ENCODE assay signal across 31 mouse cellular contexts in the genomic region with DNA sequence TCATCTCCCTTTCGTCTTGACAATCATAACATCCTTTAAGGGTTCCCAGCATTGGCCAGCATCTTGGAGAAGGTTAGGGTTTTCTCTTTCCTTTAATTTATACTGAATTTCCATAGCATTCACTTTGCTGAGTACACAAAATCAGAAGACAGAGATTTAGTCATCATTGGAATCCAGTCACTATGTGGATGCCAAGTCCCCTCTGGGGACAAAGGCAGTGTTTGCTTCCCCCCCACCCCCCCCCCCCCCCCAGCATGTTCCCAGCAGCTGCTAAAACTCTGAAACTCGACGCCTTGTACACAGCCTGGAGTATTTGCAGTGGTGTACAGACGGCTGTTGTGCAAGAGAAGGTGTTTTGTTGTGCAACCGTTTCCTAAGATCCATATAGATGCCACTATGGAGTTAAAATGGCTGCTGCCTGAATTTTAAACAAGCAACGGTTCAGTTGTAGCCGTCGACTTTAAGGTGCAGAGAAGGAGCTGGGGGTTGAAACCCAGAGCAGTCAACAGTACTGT. TPM values are rescaled to one million over a fixed set of nuclear protein-coding genes. Genes with fewer than 3 reads are reported as not detected.
DNase-seq lines count a peak whose midpoint lies in the region; ATAC-seq and TF ChIP-seq lines count a peak whose summit lies in the region.
"Had no signal": no experiment of that assay in that cellular context is flagged by ENCODE, and none has a peak within 500 bp of the region (broad histone marks: within the 10 kb centered on the region; RNA-seq: fewer than 3 reads in every experiment).

No protein-coding gene starts in this region.

- H3K4me3 ChIP-seq in heart, embryonic 12.5 days = no peak overlapping the region
- no peak overlapping the region for H3K4me3 ChIP-seq in liver, embryonic 16.5 days (ENCODE audit: low read depth, low read length)
- H3K4me3 ChIP-seq in lung, postnatal 0 days (ENCODE audit: low read depth, low read length) = no peak overlapping the region
- H3K4me3 ChIP-seq: embryonic facial prominence, embryonic 13.5 days; erythroblast, embryonic 14.5 days; gastrocnemius, adult 2 months; heart, embryonic 13.5 days; limb, embryonic 10.5 days; limb, embryonic 15.5 days; liver, embryonic 15.5 days; megakaryocyte, embryonic 14.5 days; midbrain, embryonic 12.5 days; neural tube, embryonic 13.5 days had no signal

- no peak overlapping the region for H3K4me2 ChIP-seq in heart, embryonic 12.5 days
- H3K4me2 ChIP-seq in liver, embryonic 16.5 days (ENCODE audit: low read depth, low read length) = no peak overlapping the region
- H3K4me2 ChIP-seq in lung, postnatal 0 days (replicated peaks; ENCODE audit: low read depth, low read length) = no peak overlapping the region
- H3K4me2 ChIP-seq: embryonic facial prominence, embryonic 13.5 days; heart, embryonic 13.5 days; hindbrain, embryonic 14.5 days; limb, embryonic 15.5 days; liver, embryonic 15.5 days; midbrain, embryonic 12.5 days; neural tube, embryonic 13.5 days had no signal

- H3K9me3 ChIP-seq in heart, embryonic 12.5 days (replicated peaks) = no peaks in the 10 kb centered on the region
- no peaks in the 10 kb centered on the region for H3K9me3 ChIP-seq in liver, embryonic 16.5 days (replicated peaks; ENCODE audit: control insufficient read depth, low read length)
- H3K9me3 ChIP-seq in lung, postnatal 0 days (ENCODE audit: low read length) = no peaks in the 10 kb centered on the region
- H3K9me3 ChIP-seq: embryonic facial prominence, embryonic 13.5 days; heart, embryonic 13.5 days; limb, embryonic 10.5 days; limb, embryonic 15.5 days; liver, embryonic 15.5 days; midbrain, embryonic 12.5 days; neural tube, embryonic 13.5 days had no signal

- no peak for ATAC-seq in heart, embryonic 12.5 days (ENCODE audit: insufficient number of reproducible peaks, low FRiP score)
- ATAC-seq in liver, embryonic 16.5 days (ENCODE audit: low read depth) = peak; percentile 58
- ATAC-seq in lung, postnatal 0 days = peak; percentile 67
- ATAC-seq: forebrain, embryonic 16.5 days; intestine, postnatal 0 days; Patski had no signal

- no peak for TF ChIP-seq EP300 in lung, postnatal 0 days (IDR thresholded peaks at IDR 0.05)

- H3K27me3 ChIP-seq in heart, embryonic 12.5 days (replicated peaks) = 0 out of 2 replicates have a peak, but pooled peaks cover 3% of the 10 kb centered on the region
- no peaks in the 10 kb centered on the region for H3K27me3 ChIP-seq in liver, embryonic 16.5 days (ENCODE audit: control insufficient read depth, insufficient read depth, low read depth, low read length)
- H3K27me3 ChIP-seq in lung, postnatal 0 days (replicated peaks; ENCODE audit: insufficient read depth, low read length) = no peaks in the 10 kb centered on the region
- H3K27me3 ChIP-seq: embryonic facial prominence, embryonic 13.5 days; heart, embryonic 13.5 days; limb, embryonic 15.5 days; liver, embryonic 15.5 days; megakaryocyte, embryonic 14.5 days; midbrain, embryonic 12.5 days; neural tube, embryonic 13.5 days had no signal

- peak; percentile 18 to 43 for DNase-seq in heart, adult 18-20 months
- DNase-seq in liver = no peak
- peak; percentile 69 for DNase-seq in lung, postnatal 0 days (ENCODE audit: low spot score)
- DNase-seq in lung, postnatal 25 days (ENCODE audit: low spot score) = no peak
- no peak for DNase-seq in spleen, adult 18-20 months
- DNase-seq: adrenal gland, postnatal 14 days; cerebellum, adult 11 months; cerebellum, adult 9-11 months; embryo, embryonic 11 days; gastrocnemius, adult 2 months; kidney, adult 9 months; kidney, postnatal 10 days; right cerebral cortex, postnatal 4 days; thymus, postnatal 4 days had no signal

- WGBS in heart, embryonic 12.5 days = 54% methylated on average over 8 of the region's 8 CpGs
- WGBS in liver, embryonic 16.5 days (ENCODE audit: insufficient replicate concordance) = 45% methylated on average over 8 of the region's 8 CpGs
- whole genome bisulfite sequencing in lung, postnatal 0 days = 31% methylated on average over 8 of the region's 8 CpGs

- TF ChIP-seq CTCF in lung, postnatal 0 days (IDR thresholded peaks at IDR 0.05) = no peak

- 0 out of 2 replicates have a peak, but pooled peaks cover 12% of the 10 kb centered on the region for H3K4me1 ChIP-seq in heart, embryonic 12.5 days (replicated peaks)
- H3K4me1 ChIP-seq in liver, embryonic 16.5 days (ENCODE audit: control insufficient read depth, low read depth, low read length) = no peaks in the 10 kb centered on the region
- H3K4me1 ChIP-seq in lung, postnatal 0 days (ENCODE audit: insufficient read depth, low read depth, low read length) = no peaks in the 10 kb centered on the region
- H3K4me1 ChIP-seq: liver, embryonic 15.5 days; megakaryocyte, embryonic 14.5 days had no signal

- no peak overlapping the region for H3K27ac ChIP-seq in heart, embryonic 12.5 days (ENCODE audit: poor library complexity, severe bottlenecking)
- H3K27ac ChIP-seq in liver, embryonic 16.5 days (ENCODE audit: low read length) = no peak overlapping the region
- H3K27ac ChIP-seq in lung, postnatal 0 days (ENCODE audit: low read length) = no peak overlapping the region
- H3K27ac ChIP-seq: embryonic facial prominence, embryonic 13.5 days; gastrocnemius, adult 2 months; hindbrain, embryonic 14.5 days; limb, embryonic 10.5 days; limb, embryonic 15.5 days; liver, embryonic 15.5 days; midbrain, embryonic 12.5 days; neural tube, embryonic 13.5 days had no signal

- H3K9ac ChIP-seq in heart, embryonic 12.5 days = no peak overlapping the region
- H3K9ac ChIP-seq in liver, embryonic 16.5 days (ENCODE audit: low read depth, low read length) = no peak overlapping the region
- H3K9ac ChIP-seq in lung, postnatal 0 days (replicated peaks; ENCODE audit: low read depth) = no peak overlapping the region
- H3K9ac ChIP-seq: embryonic facial prominence, embryonic 13.5 days; heart, embryonic 13.5 days; hindbrain, embryonic 14.5 days; limb, embryonic 15.5 days; liver, embryonic 15.5 days; midbrain, embryonic 12.5 days; neural tube, embryonic 13.5 days had no signal

- H3K36me3 ChIP-seq in heart, embryonic 12.5 days = no peaks in the 10 kb centered on the region
- H3K36me3 ChIP-seq in liver, embryonic 16.5 days (ENCODE audit: control insufficient read depth, insufficient read depth) = no peaks in the 10 kb centered on the region
- H3K36me3 ChIP-seq in lung, postnatal 0 days (ENCODE audit: insufficient read depth, low read length) = no peaks in the 10 kb centered on the region
- H3K36me3 ChIP-seq: embryonic facial prominence, embryonic 13.5 days; heart, embryonic 13.5 days; limb, embryonic 10.5 days; limb, embryonic 15.5 days; liver, embryonic 15.5 days; midbrain, embryonic 12.5 days; neural tube, embryonic 13.5 days had no signal

RNA-seq across cellular contexts. Expression of gene D930020B18Rik, which starts 24.3 kb away (rescaled TPM):
- total RNA-seq in heart, adult 18-20 months (2021) = not detected
- polyA plus RNA-seq in heart, embryonic 12.5 days (2016; fragmentation: Nextera tagmentation; extraction: Ambion mirVana) = 0.09 TPM in 1 of 2 replicates, not detected in the other
- 0.04 TPM in 1 of 2 replicates, not detected in the other for polyA plus RNA-seq in liver, embryonic 16.5 days (2015; fragmentation: Nextera tagmentation; extraction: Ambion mirVana)
- 0.44 and 0.48 TPM in 2 replicates for polyA plus RNA-seq in lung, postnatal 0 days (2015; fragmentation: Nextera tagmentation; extraction: Ambion mirVana)
- total RNA-seq: adrenal gland, postnatal 14 days; gastrocnemius, adult 2 months; hematopoietic stem cell, adult 5-6 weeks had no signal
- polyA plus RNA-seq: erythroblast, embryonic 14.5 days; gonadal fat pad, adult 2 months; heart, embryonic 13.5 days; liver, embryonic 15.5 days; midbrain, embryonic 12.5 days; Patski had no signal

RNA-seq across cellular contexts. Expression of gene Xpot, which starts 39.6 kb away (rescaled TPM):
- total RNA-seq in heart, adult 18-20 months (2021) = 10 to 100 TPM; 22.6 to 28.5 TPM
- polyA plus RNA-seq in heart, embryonic 12.5 days (2016; fragmentation: Nextera tagmentation; extraction: Ambion mirVana) = 43.7 and 47.6 TPM in 2 replicates
- 24.1 and 26.4 TPM in 2 replicates for polyA plus RNA-seq in liver, embryonic 16.5 days (2015; fragmentation: Nextera tagmentation; extraction: Ambion mirVana)
- 19.9 and 25.7 TPM in 2 replicates for polyA plus RNA-seq in lung, postnatal 0 days (2015; fragmentation: Nextera tagmentation; extraction: Ambion mirVana)

Comparison
In these comparisons a context has a peak if more than half of its experiments do, and no peak if none do; other contexts are left out.
1. DNase-seq: peak in heart, adult 18-20 months (2 of 2) and lung, postnatal 0 days (single experiment); none in liver (single experiment), lung, postnatal 25 days (single experiment) and spleen, adult 18-20 months (0 of 2).